Mouse (Mus musculus): ENCODE results near the gene Tacr2.

Gene Tacr2

GRCm38 (mm10) chr10:62252000-62252488, at the start of gene Tacr2:
Gene Tacr2 (plus strand): TSS chr10:62252438.
- in situ Hi-C loops (cut with MboI, MseI), result no loop called here

- in situ Hi-C loops (cut with MboI, MseI), result no loop called here
Measured at GRCm38 (mm10) chr10:62202574-62202973, 49.7 kb upstream of the Tacr2 start.

GRCm38 (mm10) chr10:62208241-62208896, 43.9 kb upstream of the Tacr2 start:
- in situ Hi-C loops (cut with MboI, MseI), result no loop called here

GRCm38 (mm10) chr10:62211310-62211709, 40.9 kb upstream of the Tacr2 start:
- in situ Hi-C loops (cut with MboI, MseI), result no loop called here

GRCm38 (mm10) chr10:62215169-62215616, 37.0 kb upstream of the Tacr2 start:
- in situ Hi-C loops (cut with MboI, MseI), result no loop called here

GRCm38 (mm10) chr10:62215633-62216032, 36.6 kb upstream of the Tacr2 start:
- in situ Hi-C loops (cut with MboI, MseI), result no loop called here

GRCm38 (mm10) chr10:62216595-62216994, 35.6 kb upstream of the Tacr2 start:
- in situ Hi-C loops (cut with MboI, MseI), result no loop called here

GRCm38 (mm10) chr10:62217196-62217595, 35.0 kb upstream of the Tacr2 start:
- in situ Hi-C loops (cut with MboI, MseI), result no loop called here

GRCm38 (mm10) chr10:62218044-62218788, 34.0 kb upstream of the Tacr2 start:
- in situ Hi-C loops (cut with MboI, MseI), result no loop called here

- in situ Hi-C loops (cut with MboI, MseI), result no loop called here
Measured at GRCm38 (mm10) chr10:62218789-62219172, 33.5 kb upstream of the Tacr2 start.

GRCm38 (mm10) chr10:62220732-62221514, 31.3 kb upstream of the Tacr2 start:
- in situ Hi-C loops (cut with MboI, MseI), result no loop called here

- in situ Hi-C loops (cut with MboI, MseI), result no loop called here
Measured at GRCm38 (mm10) chr10:62221647-62222046, 30.6 kb upstream of the Tacr2 start.

GRCm38 (mm10) chr10:62222777-62223176, 29.5 kb upstream of the Tacr2 start:
- in situ Hi-C loops (cut with MboI, MseI), result no loop called here

GRCm38 (mm10) chr10:62224231-62224630, 28.0 kb upstream of the Tacr2 start:
- in situ Hi-C loops (cut with MboI, MseI), result no loop called here

GRCm38 (mm10) chr10:62225839-62226238, 26.4 kb upstream of the Tacr2 start:
- in situ Hi-C loops (cut with MboI, MseI), result no loop called here

- in situ Hi-C loops (cut with MboI, MseI), result no loop called here
Measured at GRCm38 (mm10) chr10:62228126-62228525, 24.1 kb upstream of the Tacr2 start.

GRCm38 (mm10) chr10:62230708-62231394, 21.4 kb upstream of the Tacr2 start, which contains the start of gene Tspan15:
Gene Tspan15 (minus strand): TSS chr10:62231251.
- in situ Hi-C loops (cut with MboI, MseI), result loop anchor here (5.0 kb wide), 1 partner anchor 44 kb away; no protein-coding TSS in a partner anchor

- in situ Hi-C loops (cut with MboI, MseI), result loop anchor here (5.0 kb wide), 1 partner anchor 44 kb away; no protein-coding TSS in a partner anchor
Measured at GRCm38 (mm10) chr10:62231395-62231732, 20.9 kb upstream of the Tacr2 start.

GRCm38 (mm10) chr10:62231811-62232210, 20.4 kb upstream of the Tacr2 start:
- in situ Hi-C loops (cut with MboI, MseI), result loop anchor here (5.0 kb wide), 1 partner anchor 45 kb away; no protein-coding TSS in a partner anchor

GRCm38 (mm10) chr10:62236165-62236564, 16.1 kb upstream of the Tacr2 start:
- in situ Hi-C loops (cut with MboI, MseI), result no loop called here

- in situ Hi-C loops (cut with MboI, MseI), result no loop called here
Measured at GRCm38 (mm10) chr10:62237205-62237604, 15.0 kb upstream of the Tacr2 start.
